Mouse (Mus musculus) lung, embryonic 14.5 days (tissue): ENCODE results near the gene Itga11. TPM values are rescaled to one million over a fixed set of nuclear protein-coding genes. Genes with fewer than 3 reads are reported as not detected.
A peak's percentile ranks its signal among the peaks of the same experiment; 100 is the strongest.

Source experiments
- ATAC-seq: fragments of 200-750 bp; cut with Nextera tagmentation; 2 replicates; pipeline ENCODE4 v1.8.0; 2017; ENCODE audit warnings: mild to moderate bottlenecking, moderate TSS enrichment, moderate library complexity; ENCODE audit not compliant: insufficient read depth
- DNase-seq: peaks from one replicate; pipeline ENCODE4 v3.0.0-alpha.2; 2015
- H3K27ac ChIP-seq: fragments of 300-500 bp; sonication (generic); 2 replicates; pipeline ENCODE4 v1.5.1; 2014; ENCODE audit warnings: low read depth, mild to moderate bottlenecking, moderate library complexity
- H3K27me3 ChIP-seq: fragments of 300-500 bp; sonication (generic); 2 replicates; pipeline ENCODE4 v1.6.1; 2014; ENCODE audit warnings: low read length, control low read depth; ENCODE audit not compliant: insufficient read depth
- H3K36me3 ChIP-seq: fragments of 300-500 bp; sonication (generic); 2 replicates; pipeline ENCODE4 v1.6.1; 2014; ENCODE audit warnings: control low read depth; ENCODE audit not compliant: insufficient read depth
- H3K4me1 ChIP-seq: fragments of 300-500 bp; sonication (generic); 2 replicates; pipeline ENCODE4 v1.6.1; 2014; ENCODE audit warnings: antibody characterized with exemption, control low read depth; ENCODE audit not compliant: insufficient read depth
- H3K4me2 ChIP-seq: fragments of 300-500 bp; sonication (generic); 2 replicates; pipeline ENCODE4 v1.6.1; 2014; ENCODE audit warnings: mild to moderate bottlenecking
- H3K4me3 ChIP-seq: fragments of 300-500 bp; sonication (generic); 2 replicates; pipeline ENCODE4 v1.5.1; 2014; ENCODE audit warnings: low read depth, low read length
- H3K9ac ChIP-seq: fragments of 300-500 bp; sonication (generic); 2 replicates; pipeline ENCODE4 v1.6.1; 2014
- H3K9me3 ChIP-seq: fragments of 300-500 bp; sonication (generic); 2 replicates; pipeline ENCODE4 v1.6.1; 2016; ENCODE audit warnings: low read depth, low read length, control low read depth
- CTCF ChIP-seq: IDR thresholded peaks from 2 replicates; pipeline ENCODE4 v1.5.1; 2016; ENCODE audit warnings: antibody characterized with exemption, low read depth
- WGBS: fragments of 180-500 bp; shearing (Covaris S2); extraction: QIAGEN DNeasy Blood & Tissue Kit; methylation state at CpG from one replicate; pipeline ENCODE4 v1.1.7; 2014; 5-methylcytosine and 5-hydroxymethylcytosine counted together
- polyA plus RNA-seq: library from polyadenylated mRNA; unstranded; fragments of >200 nt; fragmentation: Nextera tagmentation; extraction: Ambion mirVana; gene quantifications from 2 replicates; pipeline ENCODE4 v1.2.1, GENCODE M21; 2014

Itga11 gene
- polyA plus RNA-seq, 1 experiment from 2014 or later, result 0.49 TPM

- no peaks in the 10 kb centered on the region for H3K9me3 ChIP-seq
- H3K4me2 ChIP-seq, result no peak overlapping the region
- H3K4me1 ChIP-seq, result peaks cover 10% of the 10 kb centered on the region
- no peaks in the 10 kb centered on the region for H3K36me3 ChIP-seq
- no peak overlapping the region for H3K4me3 ChIP-seq
- DNase-seq (no peak), ATAC-seq (no peak)
- TF ChIP-seq CTCF, result no peak
- no peaks in the 10 kb centered on the region for H3K27me3 ChIP-seq
- no peak overlapping the region for H3K27ac ChIP-seq
- H3K9ac ChIP-seq, result no peak overlapping the region
- WGBS, result 75% methylated on average over 6 of the region's 6 CpGs
Observed at GRCm38 (mm10) chr9:62712374-62712773, 34.7 kb downstream of the Itga11 start.

- no peak overlapping the region for H3K9ac ChIP-seq
- no peak overlapping the region for H3K4me2 ChIP-seq
- WGBS, result 62% methylated on average over 8 of the region's 8 CpGs
- H3K27me3 ChIP-seq, result no peaks in the 10 kb centered on the region
- H3K4me3 ChIP-seq, result no peak overlapping the region
- no peaks in the 10 kb centered on the region for H3K9me3 ChIP-seq
- no peak for TF ChIP-seq CTCF
- peak; percentile 43 for DNase-seq
- H3K27ac ChIP-seq, result no peak overlapping the region
- ATAC-seq, result no peak
- H3K36me3 ChIP-seq, result no peaks in the 10 kb centered on the region
- peaks cover 10% of the 10 kb centered on the region; the same call in 1 of the 2 replicates for H3K4me1 ChIP-seq
Observed at GRCm38 (mm10) chr9:62713040-62713439, 35.4 kb downstream of the Itga11 start.

- Histone ChIP-seq H3K27ac (no peak overlapping the region), H3K4me1 (0 out of 2 replicates have a peak, but pooled peaks cover 4% of the 10 kb centered on the region), H3K9ac (no peak overlapping the region), H3K36me3 (no peaks in the 10 kb centered on the region), H3K9me3 (no peaks in the 10 kb centered on the region), H3K4me2 (no peak overlapping the region), H3K27me3 (no peaks in the 10 kb centered on the region), H3K4me3 (no peak overlapping the region)
- ATAC-seq (no peak), DNase-seq (no peak)
- TF ChIP-seq CTCF, result no peak
- 44% methylated on average over 3 of the region's 3 CpGs for WGBS
Observed at GRCm38 (mm10) chr9:62714336-62714735, 36.7 kb downstream of the Itga11 start.

GRCm38 (mm10) chr9:62717982-62718381 is 40.4 kb downstream of the Itga11 start:
- Histone ChIP-seq H3K27me3 (no peaks in the 10 kb centered on the region), H3K4me1 (0 out of 2 replicates have a peak, but pooled peaks cover 4% of the 10 kb centered on the region), H3K4me2 (peak overlapping the region; percentile 18; the same call in 1 of the 2 replicates), H3K27ac (0 out of 2 replicates have a peak overlapping the region, but pooled peaks have one; percentile 25), H3K9ac (0 out of 2 replicates have a peak overlapping the region, but pooled peaks have one; percentile 8), H3K4me3 (no peak overlapping the region), H3K9me3 (no peaks in the 10 kb centered on the region), H3K36me3 (no peaks in the 10 kb centered on the region)
- ATAC-seq (no peak), DNase-seq (no peak)
- TF ChIP-seq CTCF, result no peak
- WGBS, result 23% methylated on average over 8 of the region's 8 CpGs

- H3K4me2 ChIP-seq, result no peak overlapping the region
- WGBS, result 78% methylated on average over 2 of the region's 2 CpGs
- peak; percentile 44; the same call in 1 of the 2 replicates for ATAC-seq
- no peak overlapping the region for H3K27ac ChIP-seq
- no peak for TF ChIP-seq CTCF
- H3K27me3 ChIP-seq, result no peaks in the 10 kb centered on the region
- H3K36me3 ChIP-seq, result no peaks in the 10 kb centered on the region
- H3K9me3 ChIP-seq, result no peaks in the 10 kb centered on the region
- no peak overlapping the region for H3K4me3 ChIP-seq
- H3K9ac ChIP-seq, result no peak overlapping the region
- no peak for DNase-seq
- 0 out of 2 replicates have a peak, but pooled peaks cover 4% of the 10 kb centered on the region for H3K4me1 ChIP-seq
Observed at GRCm38 (mm10) chr9:62721791-62722190, 44.2 kb downstream of the Itga11 start.

- ATAC-seq (no peak), DNase-seq (no peak)
- no peak overlapping the region for H3K4me3 ChIP-seq
- H3K27ac ChIP-seq, result no peak overlapping the region
- 0 out of 2 replicates have a peak, but pooled peaks cover 3% of the 10 kb centered on the region for H3K4me1 ChIP-seq
- no peak overlapping the region for H3K4me2 ChIP-seq
- no peak overlapping the region for H3K9ac ChIP-seq
- WGBS, result 66% methylated on average over 6 of the region's 6 CpGs
- TF ChIP-seq CTCF, result no peak
- no peaks in the 10 kb centered on the region for H3K9me3 ChIP-seq
- no peaks in the 10 kb centered on the region for H3K27me3 ChIP-seq
- H3K36me3 ChIP-seq, result no peaks in the 10 kb centered on the region
Observed at GRCm38 (mm10) chr9:62722716-62723115, 45.1 kb downstream of the Itga11 start.

- Histone ChIP-seq H3K9me3 (no peaks in the 10 kb centered on the region), H3K36me3 (no peaks in the 10 kb centered on the region), H3K27ac (no peak overlapping the region), H3K4me1 (no peaks in the 10 kb centered on the region), H3K27me3 (no peaks in the 10 kb centered on the region), H3K9ac (no peak overlapping the region), H3K4me3 (no peak overlapping the region), H3K4me2 (no peak overlapping the region)
- WGBS, result 87% methylated on average over 9 of the region's 9 CpGs
- DNase-seq (no peak), ATAC-seq (no peak)
- no peak for TF ChIP-seq CTCF
Observed at GRCm38 (mm10) chr9:62724175-62724574, 46.5 kb downstream of the Itga11 start.
